Mouse (Mus musculus): Measurements from ENCODE around the gene Olfr786. TPM values are rescaled to one million over a fixed set of nuclear protein-coding genes. Genes with fewer than 3 reads are reported as not detected.

Olfr786 gene
- polyA plus RNA-seq, 1 experiment: not detected

GRCm38 (mm10) chr10:129473723-129474122 lies 46.6 kb downstream of the Olfr786 start:
- TF ChIP-seq POLR2A (IDR thresholded peaks at IDR 0.05; ENCODE audit: control insufficient read depth, extremely low read depth, insufficient read depth, low read length, poor library complexity): no peak
- no peak for TF ChIP-seq CTCF (IDR thresholded peaks at IDR 0.05; ENCODE audit: borderline replicate concordance, control insufficient read depth, extremely low read depth, insufficient read depth, low read length, poor library complexity)
- Histone ChIP-seq H3K27me3 (ENCODE audit: control insufficient read depth, insufficient read depth, low read length) (no peaks in the 10 kb centered on the region), H3K36me3 (ENCODE audit: control insufficient read depth, insufficient read depth, low read length) (no peaks in the 10 kb centered on the region), H3K27ac (ENCODE audit: control insufficient read depth, insufficient read depth, low read length) (no peak overlapping the region), H3K4me1 (replicated peaks; ENCODE audit: control insufficient read depth, insufficient read depth, low read length) (no peaks in the 10 kb centered on the region), H3K4me3 (ENCODE audit: control insufficient read depth, insufficient read depth, low read length) (no peak overlapping the region)
- no peak for DNase-seq

- no peaks in the 10 kb centered on the region for H3K4me1 ChIP-seq (replicated peaks; ENCODE audit: control insufficient read depth, insufficient read depth, low read length)
- TF ChIP-seq POLR2A (IDR thresholded peaks at IDR 0.05; ENCODE audit: control insufficient read depth, extremely low read depth, insufficient read depth, low read length, poor library complexity) (no peak), CTCF (IDR thresholded peaks at IDR 0.05; ENCODE audit: borderline replicate concordance, control insufficient read depth, extremely low read depth, insufficient read depth, low read length, poor library complexity) (no peak)
- 65% methylated on average over 2 of the region's 2 CpGs for WGBS
- H3K4me3 ChIP-seq (ENCODE audit: control insufficient read depth, insufficient read depth, low read length): no peak within 1 kb of the TSS
- no peaks in the 10 kb centered on the region for H3K36me3 ChIP-seq (ENCODE audit: control insufficient read depth, insufficient read depth, low read length)
- H3K27me3 ChIP-seq (ENCODE audit: control insufficient read depth, insufficient read depth, low read length): no peaks in the 10 kb centered on the region
- DNase-seq: no peak
- H3K27ac ChIP-seq (ENCODE audit: control insufficient read depth, insufficient read depth, low read length): no peak within 1 kb of the TSS
Measured at GRCm38 (mm10) chr10:129484452-129484851, 57.3 kb downstream of the Olfr786 start, which contains the start of gene Olfr789. Gene Olfr789, plus strand, starts transcription at chr10:129484752.

Other genes with a start within 250 kb of the Olfr786 start
- not detected in 2 replicates for gene Olfr772, start 249.4 kb upstream of the Olfr786 start, polyA plus RNA-seq (2012; rRNA removed)
- gene Olfr773, start 239.9 kb upstream of the Olfr786 start, polyA plus RNA-seq (2012; rRNA removed): not detected in 2 replicates
- gene Olfr774, start 191.1 kb upstream of the Olfr786 start, polyA plus RNA-seq (2012; rRNA removed): not detected in 2 replicates
- gene Olfr775, start 178.9 kb upstream of the Olfr786 start, polyA plus RNA-seq (2012; rRNA removed): not detected in 2 replicates
- not detected in 2 replicates for gene Olfr776, start 168.2 kb upstream of the Olfr786 start, polyA plus RNA-seq (2012; rRNA removed)
- not detected in 2 replicates for gene Olfr777, start 155.8 kb upstream of the Olfr786 start, polyA plus RNA-seq (2012; rRNA removed)
- gene Olfr780, start 109.2 kb upstream of the Olfr786 start, polyA plus RNA-seq (2012; rRNA removed): not detected in 2 replicates
- not detected in 2 replicates for gene Olfr781, start 98.5 kb upstream of the Olfr786 start, polyA plus RNA-seq (2012; rRNA removed)
- gene Olfr782, start 78.5 kb upstream of the Olfr786 start, polyA plus RNA-seq (2012; rRNA removed): not detected in 2 replicates
- gene Olfr784, start 43.2 kb upstream of the Olfr786 start, polyA plus RNA-seq (2012; rRNA removed): 0.04 and 0.09 TPM in 2 replicates
- gene Olfr785, start 21.9 kb upstream of the Olfr786 start, polyA plus RNA-seq (2012; rRNA removed): not detected in 2 replicates
- not detected in 2 replicates for gene Olfr787, start 34.6 kb downstream of the Olfr786 start, polyA plus RNA-seq (2012; rRNA removed)
- not detected in 2 replicates for gene Olfr788, start 43.7 kb downstream of the Olfr786 start, polyA plus RNA-seq (2012; rRNA removed)
- not detected in 2 replicates for gene Olfr789, start 57.4 kb downstream of the Olfr786 start, polyA plus RNA-seq (2012; rRNA removed)
- gene Olfr790, start 71.2 kb downstream of the Olfr786 start, polyA plus RNA-seq (2012; rRNA removed): not detected in 2 replicates
- gene Olfr791, start 94.5 kb downstream of the Olfr786 start, polyA plus RNA-seq (2012; rRNA removed): not detected in 2 replicates
- gene Olfr792, start 111.9 kb downstream of the Olfr786 start, polyA plus RNA-seq (2012; rRNA removed): not detected in 2 replicates
- not detected in 2 replicates for gene Olfr794, start 140.3 kb downstream of the Olfr786 start, polyA plus RNA-seq (2012; rRNA removed)
- not detected in 2 replicates for gene Olfr796, start 185.3 kb downstream of the Olfr786 start, polyA plus RNA-seq (2012; rRNA removed)
- gene Olfr798, start 200.6 kb downstream of the Olfr786 start, polyA plus RNA-seq (2012; rRNA removed): not detected in 2 replicates
- gene Olfr799, start 210.2 kb downstream of the Olfr786 start, polyA plus RNA-seq (2012; rRNA removed): not detected in 2 replicates
- gene Olfr800, start 230.4 kb downstream of the Olfr786 start, polyA plus RNA-seq (2012; rRNA removed): not detected in 2 replicates
- gene Olfr801, start 246.6 kb downstream of the Olfr786 start, polyA plus RNA-seq (2012; rRNA removed): not detected in 2 replicates